Mouse (Mus musculus) embryonic stem cell, embryonic (primary cell): ENCODE measurements around the gene H2al1j.
"Not testable (repeated sequence)": the region's sequence is repeated elsewhere in the genome, so short reads cannot be mapped to it uniquely, and the experiment has no call there.

Experiments used
- CTCF ChIA-PET, 4 experiments: fragments of 300-600 bp in 2 of 4; fragments of 350-600 bp in 2 of 4; sonication (Branson Sonifier 250); formaldehyde crosslinking; loops; one replicate each; lab custom pipeline; 2022; ENCODE audit warnings: inconsistent platforms in 2 of 4; lab: Charles Lee
- POLR2A ChIA-PET, 4 experiments: fragments of 300-600 bp in 2 of 4; fragments of 350-600 bp in 2 of 4; sonication (Branson Sonifier 250); formaldehyde crosslinking; loops; one replicate each; lab custom pipeline; 2022; ENCODE audit warnings: antibody characterized with exemption in 4 of 4, inconsistent platforms in 1 of 4; lab: Charles Lee

H2al1j gene

GRCm38 (mm10) chrX:11327522-11327921 is at the start of gene H2al1j:
H2al1j (plus strand) TSS chrX:11327822.
- POLR2A ChIA-PET, CTCF ChIA-PET: not testable (repeated sequence)

- ChIA-PET CTCF (no interaction called here), POLR2A (no interaction called here)
Measured at GRCm38 (mm10) chrX:11280741-11281140, 46.9 kb upstream of the H2al1j start.

GRCm38 (mm10) chrX:11288306-11288882 is 39.2 kb upstream of the H2al1j start:
- CTCF ChIA-PET = interaction anchor here in 1 of 4 experiments (0.6 kb wide), 1 partner anchor 406 kb away, joined by 9 read pairs; no protein-coding TSS in a partner anchor
- POLR2A ChIA-PET = interaction anchor here in 1 of 4 experiments (0.6 kb wide), 1 partner anchor 908 kb away, joined by 3 read pairs; no protein-coding TSS in a partner anchor

GRCm38 (mm10) chrX:11289244-11289643 is 38.4 kb upstream of the H2al1j start:
- ChIA-PET CTCF (interaction anchor here in 1 of 4 experiments (0.6 kb wide), 1 partner anchor 1732 kb away, joined by 3 read pairs; no protein-coding TSS in a partner anchor), POLR2A (interaction anchor here in 1 of 4 experiments (1.4 kb wide), 1 partner anchor 11 kb away, joined by 3 read pairs; no protein-coding TSS in a partner anchor)

GRCm38 (mm10) chrX:11298957-11299356 is 28.7 kb upstream of the H2al1j start, which contains the start of gene H2al1a:
H2al1a (plus strand) TSS chrX:11299257.
- CTCF ChIA-PET, POLR2A ChIA-PET: not testable (repeated sequence)

GRCm38 (mm10) chrX:11302132-11302531 is 25.5 kb upstream of the H2al1j start, which contains the start of gene H2al1b:
H2al1b (plus strand) TSS chrX:11302432.
- POLR2A ChIA-PET = not testable (repeated sequence)

GRCm38 (mm10) chrX:11305355-11305754 is 22.3 kb upstream of the H2al1j start, which contains the start of gene H2al1c:
H2al1c (plus strand) TSS chrX:11305655.
- POLR2A ChIA-PET, CTCF ChIA-PET: not testable (repeated sequence)

More at GRCm38 (mm10) chrX:11302132-11302531, 25.5 kb upstream of the H2al1j start, which contains the start of gene H2al1b:
- CTCF ChIA-PET = not testable (repeated sequence)

GRCm38 (mm10) chrX:11308524-11308923 is 19.1 kb upstream of the H2al1j start, which contains the start of gene H2al1d:
H2al1d (plus strand) TSS chrX:11308824.
- POLR2A ChIA-PET, CTCF ChIA-PET: not testable (repeated sequence)

GRCm38 (mm10) chrX:11311634-11312033 is 16.0 kb upstream of the H2al1j start, which contains the start of gene H2al1e:
H2al1e (plus strand) TSS chrX:11311934.
- CTCF ChIA-PET, POLR2A ChIA-PET: not testable (repeated sequence)

GRCm38 (mm10) chrX:11314858-11315257 is 12.8 kb upstream of the H2al1j start, which contains the start of gene H2al1f:
H2al1f (plus strand) TSS chrX:11315158.
- POLR2A ChIA-PET, CTCF ChIA-PET: not testable (repeated sequence)

- POLR2A ChIA-PET, CTCF ChIA-PET: not testable (repeated sequence)
Measured at GRCm38 (mm10) chrX:11317956-11318355, 9.7 kb upstream of the H2al1j start, which contains the start of gene H2al1g. H2al1g (plus strand) TSS chrX:11318256.

- CTCF ChIA-PET = not testable (repeated sequence)
Measured at GRCm38 (mm10) chrX:11321192-11321591, 6.4 kb upstream of the H2al1j start, which contains the start of gene H2al1h. H2al1h (plus strand) TSS chrX:11321492.

GRCm38 (mm10) chrX:11324359-11324758 is 3.3 kb upstream of the H2al1j start, which contains the start of gene H2al1i:
H2al1i (plus strand) TSS chrX:11324659.
- CTCF ChIA-PET, POLR2A ChIA-PET: not testable (repeated sequence)

More at GRCm38 (mm10) chrX:11321192-11321591, 6.4 kb upstream of the H2al1j start, which contains the start of gene H2al1h:
- POLR2A ChIA-PET = not testable (repeated sequence)

GRCm38 (mm10) chrX:11345762-11346161 is 18.1 kb downstream of the H2al1j start:
- ChIA-PET CTCF (no interaction called here), POLR2A (no interaction called here)

- POLR2A ChIA-PET = no interaction called here
- CTCF ChIA-PET = no interaction called here
Measured at GRCm38 (mm10) chrX:11346756-11347155, 19.1 kb downstream of the H2al1j start.

- CTCF ChIA-PET = no interaction called here
- POLR2A ChIA-PET = no interaction called here
Measured at GRCm38 (mm10) chrX:11360823-11361222, 33.2 kb downstream of the H2al1j start.

GRCm38 (mm10) chrX:11361261-11361660 is 33.6 kb downstream of the H2al1j start:
- ChIA-PET CTCF (no interaction called here), POLR2A (no interaction called here)

- ChIA-PET CTCF (interaction anchor here in 1 of 4 experiments (0.7 kb wide), 1 partner anchor 816 kb away, joined by 9 read pairs; no protein-coding TSS in a partner anchor), POLR2A (no interaction called here)
Measured at GRCm38 (mm10) chrX:11363890-11364289, 36.3 kb downstream of the H2al1j start.

- CTCF ChIA-PET = no interaction called here
Measured at GRCm38 (mm10) chrX:11365151-11365550, 37.5 kb downstream of the H2al1j start.

More at GRCm38 (mm10) chrX:11365151-11365550, 37.5 kb downstream of the H2al1j start:
- POLR2A ChIA-PET = no interaction called here
